30 mouse cellular contexts compared by ENCODE assay signal in the genomic region with DNA sequence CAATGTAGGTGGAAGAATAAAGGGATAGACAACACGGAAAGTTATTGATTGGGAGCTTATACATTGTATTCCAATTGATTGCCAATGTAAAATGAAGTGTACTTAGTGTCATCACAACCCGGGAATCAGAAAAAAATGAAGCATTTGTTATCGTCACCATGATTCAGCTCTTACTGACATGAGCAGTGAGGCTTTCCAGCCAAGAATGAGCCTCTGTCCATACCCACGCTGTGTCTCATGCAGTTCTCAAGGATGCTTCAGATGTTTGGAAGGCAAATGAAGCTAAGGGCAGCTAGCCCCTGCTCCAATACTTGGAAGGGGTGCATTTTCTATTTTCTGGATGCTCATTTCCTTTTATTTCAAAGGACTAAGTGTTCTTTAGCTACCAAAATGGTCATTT.
A peak's percentile ranks its signal among the peaks of the same experiment; 100 is the strongest.
DNase-seq lines count a peak whose midpoint lies in the region; ATAC-seq and TF ChIP-seq lines count a peak whose summit lies in the region.
"Had no signal": no experiment of that assay in that cellular context is flagged by ENCODE, and none has a peak within 500 bp of the region (broad histone marks: within the 10 kb centered on the region; RNA-seq: fewer than 3 reads in every experiment).

No protein-coding gene starts in this region.

- WGBS in forebrain, embryonic 14.5 days, result 30% methylated on average over 4 of the region's 4 CpGs
- 39% methylated on average over 4 of the region's 4 CpGs for WGBS in forebrain, embryonic 16.5 days

- DNase-seq in adrenal gland, postnatal 36 days, result peak; percentile 17 to 21
- no peak for DNase-seq in adrenal gland, adult 18-20 months (ENCODE audit: low spot score in 2 of 2)
- DNase-seq in forebrain, embryonic 14.5 days (ENCODE audit: low spot score), result peak; percentile 29
- DNase-seq in 3134 (ENCODE audit: extremely low read depth, insufficient read length, low spot score) (peak; percentile 6), NIH3T3 (ENCODE audit: low read depth) (peak; percentile 61)
- DNase-seq in gastrocnemius, adult 2 months, result no peak
- DNase-seq: cerebellum, adult 18-20 months; cerebellum, postnatal 10 days; heart, adult 2 months; heart, postnatal 4 days; kidney, adult 2 months; kidney, postnatal 36 days; lung, embryonic 14.5 days; lung, postnatal 14 days; right cerebral cortex, postnatal 4 days; thymus, adult 18-20 months; thymus, postnatal 25 days had no signal

- no peak for ATAC-seq in forebrain, embryonic 14.5 days
- ATAC-seq in forebrain, embryonic 16.5 days, result no peak
- ATAC-seq: intestine, embryonic 15.5 days; midbrain, embryonic 16.5 days had no signal

- H3K4me1 ChIP-seq in forebrain, embryonic 14.5 days (ENCODE audit: control insufficient read depth, insufficient read depth, low read length), result 0 out of 2 replicates have a peak, but pooled peaks cover 5% of the 10 kb centered on the region
- no peaks in the 10 kb centered on the region for H3K4me1 ChIP-seq in forebrain, embryonic 16.5 days (replicated peaks; ENCODE audit: control insufficient read depth, insufficient read depth, low read length)
- H3K4me1 ChIP-seq: heart, embryonic 12.5 days; hindbrain, embryonic 15.5 days; intestine, embryonic 15.5 days; liver, embryonic 15.5 days had no signal

- H3K9me3 ChIP-seq in forebrain, embryonic 14.5 days (replicated peaks; ENCODE audit: control insufficient read depth, low read length), result no peaks in the 10 kb centered on the region
- H3K9me3 ChIP-seq in forebrain, embryonic 16.5 days (ENCODE audit: control insufficient read depth, low read length), result no peaks in the 10 kb centered on the region
- H3K9me3 ChIP-seq: embryonic facial prominence, embryonic 10.5 days; embryonic facial prominence, embryonic 15.5 days; heart, embryonic 12.5 days; hindbrain, embryonic 15.5 days; intestine, embryonic 15.5 days; limb, embryonic 12.5 days; liver, embryonic 15.5 days had no signal

- no peak overlapping the region for H3K27ac ChIP-seq in forebrain, embryonic 14.5 days (ENCODE audit: low read depth, low read length)
- no peak overlapping the region for H3K27ac ChIP-seq in forebrain, embryonic 16.5 days (ENCODE audit: low read length)
- no peak overlapping the region for H3K27ac ChIP-seq in gastrocnemius, adult 2 months
- H3K27ac ChIP-seq: embryonic facial prominence, embryonic 10.5 days; embryonic facial prominence, embryonic 15.5 days; heart, adult 2 months; hindbrain, embryonic 15.5 days; intestine, embryonic 15.5 days; layer of hippocampus, adult 2 months; left cerebral cortex, adult 2 months; limb, embryonic 12.5 days; liver, embryonic 15.5 days; stomach, postnatal 0 days had no signal

- H3K4me3 ChIP-seq in forebrain, embryonic 14.5 days (ENCODE audit: low read depth, low read length), result no peak overlapping the region
- H3K4me3 ChIP-seq in forebrain, embryonic 16.5 days (replicated peaks; ENCODE audit: low read length), result no peak overlapping the region
- no peak overlapping the region for H3K4me3 ChIP-seq in gastrocnemius, adult 2 months
- H3K4me3 ChIP-seq: embryonic facial prominence, embryonic 10.5 days; embryonic facial prominence, embryonic 15.5 days; heart, adult 2 months; heart, embryonic 12.5 days; hindbrain, embryonic 15.5 days; intestine, embryonic 15.5 days; layer of hippocampus, adult 2 months; left cerebral cortex, adult 2 months; limb, embryonic 12.5 days; liver, embryonic 15.5 days had no signal

- no peaks in the 10 kb centered on the region for H3K27me3 ChIP-seq in forebrain, embryonic 14.5 days (replicated peaks; ENCODE audit: control insufficient read depth, insufficient read depth, low read length)
- no peaks in the 10 kb centered on the region for H3K27me3 ChIP-seq in forebrain, embryonic 16.5 days (replicated peaks; ENCODE audit: control insufficient read depth, insufficient read depth, low read length)
- H3K27me3 ChIP-seq: CH12.LX; embryonic facial prominence, embryonic 15.5 days; heart, embryonic 12.5 days; hindbrain, embryonic 15.5 days; intestine, embryonic 15.5 days; limb, embryonic 12.5 days; liver, embryonic 15.5 days had no signal

- H3K9ac ChIP-seq in forebrain, embryonic 14.5 days (ENCODE audit: low read length), result no peak overlapping the region
- no peak overlapping the region for H3K9ac ChIP-seq in forebrain, embryonic 16.5 days (replicated peaks; ENCODE audit: low read depth, low read length)
- H3K9ac ChIP-seq: embryonic facial prominence, embryonic 15.5 days; heart, embryonic 12.5 days; hindbrain, embryonic 15.5 days; intestine, embryonic 15.5 days; limb, embryonic 12.5 days; liver, embryonic 15.5 days; lung, embryonic 14.5 days had no signal

- intact Hi-C loops in gastrocnemius, adult 2 months (cut with DNase I), result no loop called here

- no peak for TF ChIP-seq CTCF in gastrocnemius, adult 2 months (IDR thresholded peaks at IDR 0.05)

- no peak overlapping the region for H3K4me2 ChIP-seq in forebrain, embryonic 14.5 days (ENCODE audit: low read length)
- H3K4me2 ChIP-seq in forebrain, embryonic 16.5 days (ENCODE audit: low read length), result no peak overlapping the region
- H3K4me2 ChIP-seq: embryonic facial prominence, embryonic 15.5 days; heart, embryonic 12.5 days; hindbrain, embryonic 15.5 days; intestine, embryonic 15.5 days; limb, embryonic 12.5 days; liver, embryonic 15.5 days; lung, embryonic 14.5 days had no signal

- H3K36me3 ChIP-seq in forebrain, embryonic 14.5 days (ENCODE audit: control insufficient read depth, insufficient read depth, low read length), result no peaks in the 10 kb centered on the region
- H3K36me3 ChIP-seq in forebrain, embryonic 16.5 days (ENCODE audit: control insufficient read depth, insufficient read depth), result no peaks in the 10 kb centered on the region
- H3K36me3 ChIP-seq: embryonic facial prominence, embryonic 10.5 days; embryonic facial prominence, embryonic 15.5 days; heart, embryonic 12.5 days; hindbrain, embryonic 15.5 days; intestine, embryonic 15.5 days; limb, embryonic 12.5 days; liver, embryonic 15.5 days had no signal

Comparison
In these comparisons a context has a peak if more than half of its experiments do, and no peak if none do; other contexts are left out.
1. DNase-seq: peak in adrenal gland, postnatal 36 days (2 of 2), forebrain, embryonic 14.5 days (single experiment), 3134 (single experiment) and NIH3T3 (single experiment); none in adrenal gland, adult 18-20 months (0 of 2) and gastrocnemius, adult 2 months (single experiment).